Mouse (Mus musculus) hindbrain, embryonic 14.5 days (tissue): Measurements from ENCODE around the gene Tph1. TPM values are rescaled to one million over a fixed set of nuclear protein-coding genes. Genes with fewer than 3 reads are reported as not detected.

ENCODE experiments used
- ATAC-seq: fragments of 200-750 bp; cut with Nextera tagmentation; 2 replicates; pipeline ENCODE4 v1.8.0; 2017; ENCODE audit warnings: moderate number of reproducible peaks, mild to moderate bottlenecking, moderate TSS enrichment, moderate library complexity; ENCODE audit not compliant: low FRiP score
- DNase-seq: peaks from one replicate; pipeline ENCODE4 v3.0.0-alpha.2; 2015; ENCODE audit warnings: low spot score
- H3K27ac ChIP-seq: fragments of 300-500 bp; sonication (generic); 2 replicates; pipeline ENCODE4 v1.5.1; 2014; ENCODE audit warnings: mild to moderate bottlenecking, moderate library complexity
- H3K27me3 ChIP-seq: fragments of 300-500 bp; sonication (generic); 2 replicates; pipeline ENCODE4 v1.6.1; 2014; ENCODE audit warnings: mild to moderate bottlenecking, low read length, mixed read lengths; ENCODE audit not compliant: control insufficient read depth, insufficient read depth
- H3K36me3 ChIP-seq: fragments of 300-500 bp; sonication (generic); replicated peaks from 2 replicates; pipeline ENCODE4 v1.6.1; 2014; ENCODE audit not compliant: control insufficient read depth, insufficient read depth
- H3K4me1 ChIP-seq: fragments of 300-500 bp; sonication (generic); replicated peaks from 2 replicates; pipeline ENCODE4 v1.6.1; 2014; ENCODE audit warnings: antibody characterized with exemption, low read length, mixed read lengths; ENCODE audit not compliant: control insufficient read depth, insufficient read depth
- H3K4me2 ChIP-seq: fragments of 300-500 bp; sonication (generic); replicated peaks from 2 replicates; pipeline ENCODE4 v1.6.1; 2014; ENCODE audit warnings: mild to moderate bottlenecking, moderate library complexity
- H3K4me3 ChIP-seq: fragments of 300-500 bp; sonication (generic); replicated peaks from 2 replicates; pipeline ENCODE4 v1.5.1; 2014; ENCODE audit warnings: mild to moderate bottlenecking, low read length
- H3K9ac ChIP-seq: fragments of 300-500 bp; sonication (generic); 2 replicates; pipeline ENCODE4 v1.6.1; 2014
- H3K9me3 ChIP-seq: fragments of 300-500 bp; sonication (generic); 2 replicates; pipeline ENCODE4 v1.6.1; 2016; ENCODE audit warnings: low read length; ENCODE audit not compliant: control insufficient read depth
- WGBS: fragments of 180-500 bp; shearing (Covaris S2); extraction: QIAGEN DNeasy Blood & Tissue Kit; methylation state at CpG from one replicate; pipeline ENCODE4 v1.1.7; 2014; 5-methylcytosine and 5-hydroxymethylcytosine counted together
- polyA plus RNA-seq: library from polyadenylated mRNA; unstranded; fragments of >200 nt; fragmentation: Nextera tagmentation; extraction: Ambion mirVana; gene quantifications from 2 replicates; pipeline ENCODE4 v1.2.1, GENCODE M21; 2014

The Tph1 gene
- 0.19 and 0.70 TPM in 2 replicates for polyA plus RNA-seq

DNA sequence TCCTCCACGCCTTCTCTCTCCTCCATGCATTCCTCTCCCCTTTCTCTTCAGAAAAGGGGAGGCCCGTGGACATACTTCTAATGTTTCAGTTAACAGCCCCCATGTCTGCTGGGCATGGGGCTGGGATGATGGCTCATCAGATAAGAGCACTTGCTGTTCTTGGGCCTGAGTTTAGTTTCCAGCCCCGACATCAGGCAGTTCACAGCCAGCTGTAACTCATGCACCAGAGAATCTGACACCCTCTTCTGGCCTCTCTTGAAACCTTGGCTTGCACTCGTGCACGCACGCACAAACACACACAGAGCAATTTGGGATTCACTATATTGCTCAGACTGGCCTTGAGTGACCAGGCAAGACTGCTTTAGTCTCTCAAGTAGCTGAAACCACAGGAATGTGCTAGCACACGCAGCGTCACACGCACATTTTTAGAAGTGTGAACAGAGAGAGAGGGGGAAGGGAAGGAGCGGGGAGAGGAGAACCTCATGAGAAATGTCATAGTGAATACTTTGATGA lies at the start of gene Tph1:
Tph1 (minus strand) TSS at position 378 of the 513 bp plus-strand sequence.
- no peak within 1 kb of the TSS for H3K9ac ChIP-seq
- WGBS: 67% methylated on average over 10 of the region's 10 CpGs
- no peaks in the 10 kb centered on the region for H3K9me3 ChIP-seq
- peaks cover 3% of the 10 kb centered on the region; the same call in 1 of the 2 replicates for H3K4me1 ChIP-seq
- no peak within 1 kb of the TSS for H3K4me2 ChIP-seq
- DNase-seq (no peak), ATAC-seq (no peak)
- no peak within 1 kb of the TSS for H3K27ac ChIP-seq
- no peaks in the 10 kb centered on the region for H3K27me3 ChIP-seq
- H3K4me3 ChIP-seq: no peak within 1 kb of the TSS
- no peaks in the 10 kb centered on the region for H3K36me3 ChIP-seq

DNA sequence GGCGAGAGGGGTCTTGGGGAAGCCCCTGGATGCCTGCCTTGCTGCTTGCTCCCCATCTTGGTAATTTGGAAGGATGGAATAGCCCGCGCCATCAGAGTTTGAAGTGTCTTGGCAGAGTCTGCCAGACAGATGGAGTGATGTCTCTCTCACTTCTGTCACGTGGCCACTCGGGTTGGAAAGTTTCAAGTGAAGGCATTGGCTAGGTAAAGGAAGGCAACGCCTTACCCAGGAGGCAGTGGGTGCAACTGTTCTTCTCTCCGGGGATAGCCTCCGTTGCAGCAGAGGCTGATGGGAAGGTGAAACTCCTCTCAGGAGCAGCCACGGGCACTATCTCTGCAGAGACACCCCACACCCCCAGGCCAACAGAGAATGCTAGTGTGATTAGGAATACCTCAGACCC lies 48.1 kb upstream of the Tph1 start:
- no peak for ATAC-seq
- H3K9me3 ChIP-seq: no peaks in the 10 kb centered on the region
- H3K9ac ChIP-seq: no peak overlapping the region
- DNase-seq: no peak
- H3K4me2 ChIP-seq: no peak overlapping the region
- WGBS: 81% methylated on average over 9 of the region's 9 CpGs
- H3K27ac ChIP-seq: no peak overlapping the region
- H3K4me3 ChIP-seq: no peak overlapping the region
- no peaks in the 10 kb centered on the region for H3K27me3 ChIP-seq
- H3K4me1 ChIP-seq: no peaks in the 10 kb centered on the region
- H3K36me3 ChIP-seq: no peaks in the 10 kb centered on the region

DNA sequence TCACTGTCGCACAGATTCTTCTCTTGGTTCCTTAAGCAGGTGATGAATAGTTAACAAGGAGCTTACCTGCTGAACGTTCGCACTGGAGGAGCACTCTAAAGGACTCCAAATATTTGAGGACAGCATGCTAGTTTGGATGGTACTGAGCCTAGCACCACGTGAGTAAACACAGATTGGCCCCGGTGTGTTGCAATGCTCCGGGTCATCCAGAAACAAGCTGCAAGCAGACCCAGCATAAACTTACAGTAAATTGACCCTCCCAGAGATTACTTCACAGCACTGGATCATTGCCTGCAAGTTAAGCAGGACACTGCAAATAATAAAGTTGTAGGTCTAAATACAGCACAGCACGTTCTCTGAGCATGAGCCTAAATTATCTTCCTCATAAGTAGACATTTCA lies 47.2 kb upstream of the Tph1 start:
- H3K27ac ChIP-seq: no peak overlapping the region
- H3K4me3 ChIP-seq: no peak overlapping the region
- no peaks in the 10 kb centered on the region for H3K36me3 ChIP-seq
- H3K4me1 ChIP-seq: no peaks in the 10 kb centered on the region
- WGBS: 85% methylated on average over 7 of the region's 7 CpGs
- H3K9me3 ChIP-seq: no peaks in the 10 kb centered on the region
- no peaks in the 10 kb centered on the region for H3K27me3 ChIP-seq
- DNase-seq (no peak), ATAC-seq (no peak)
- H3K4me2 ChIP-seq: no peak overlapping the region
- H3K9ac ChIP-seq: no peak overlapping the region

DNA sequence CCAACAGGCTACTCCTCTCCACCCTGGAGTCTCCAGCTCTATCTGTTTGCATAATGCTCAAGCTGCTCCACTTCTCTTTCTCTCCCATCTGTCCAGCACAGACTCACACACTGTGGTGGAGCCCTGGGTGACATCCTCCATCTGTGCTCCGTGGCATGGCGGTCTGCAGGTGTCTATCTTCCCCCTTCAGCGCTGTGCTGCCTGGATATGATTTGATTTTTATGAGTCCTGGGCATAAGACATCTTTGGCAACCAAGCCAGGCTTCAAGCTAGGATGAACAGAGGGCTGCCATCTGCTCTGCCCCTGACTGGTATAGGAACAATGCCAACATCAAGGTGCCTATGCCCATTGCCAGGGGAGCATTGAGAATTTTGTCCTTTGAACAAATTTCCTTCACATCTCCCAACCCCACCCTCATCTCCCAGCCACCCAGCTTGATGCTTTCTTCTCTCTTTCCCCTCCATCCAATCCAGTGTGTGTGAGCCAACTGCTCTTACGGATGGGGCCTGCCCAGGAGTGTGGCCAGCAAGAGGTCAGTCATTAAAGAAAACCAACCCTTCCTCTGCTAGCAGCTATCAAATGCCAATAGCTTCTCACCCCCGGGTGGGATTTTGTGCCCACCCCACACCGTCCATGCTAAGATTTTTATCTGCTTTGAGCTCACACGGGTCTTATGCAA lies 46.4 kb upstream of the Tph1 start:
- Histone ChIP-seq H3K4me2 (no peak overlapping the region), H3K9me3 (no peaks in the 10 kb centered on the region), H3K27me3 (no peaks in the 10 kb centered on the region), H3K4me3 (no peak overlapping the region), H3K9ac (no peak overlapping the region), H3K36me3 (no peaks in the 10 kb centered on the region), H3K27ac (no peak overlapping the region), H3K4me1 (no peaks in the 10 kb centered on the region)
- DNase-seq: no peak
- peak; percentile 62; the same call in 1 of the 2 replicates for ATAC-seq
- 83% methylated on average over 7 of the region's 7 CpGs for WGBS

DNA sequence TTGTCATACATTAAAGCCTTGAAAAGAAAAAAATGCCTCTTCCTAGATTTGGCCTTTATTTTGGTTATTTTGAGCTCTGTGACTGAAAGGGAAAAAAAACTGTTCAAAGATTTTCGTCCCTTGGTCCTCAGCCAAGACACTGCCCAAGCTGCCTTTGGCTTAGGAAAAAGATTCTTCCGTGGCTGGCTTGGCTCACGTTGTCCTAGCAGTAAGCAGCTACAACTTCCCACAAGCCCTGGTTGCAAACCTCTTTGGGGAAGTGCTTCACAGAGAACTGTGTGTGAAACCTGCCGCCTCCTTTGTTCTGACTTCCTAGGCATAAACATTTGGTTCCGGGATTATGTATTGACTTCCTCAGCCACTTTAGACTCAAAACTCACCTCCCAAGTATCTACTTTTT lies 44.6 kb upstream of the Tph1 start:
- H3K9me3 ChIP-seq: no peaks in the 10 kb centered on the region
- H3K36me3 ChIP-seq: no peaks in the 10 kb centered on the region
- H3K27ac ChIP-seq: no peak overlapping the region
- ATAC-seq: no peak
- H3K4me2 ChIP-seq: no peak overlapping the region
- WGBS: 67% methylated on average over 5 of the region's 5 CpGs
- no peaks in the 10 kb centered on the region for H3K27me3 ChIP-seq
- H3K4me3 ChIP-seq: no peak overlapping the region
- no peak overlapping the region for H3K9ac ChIP-seq
- H3K4me1 ChIP-seq: no peaks in the 10 kb centered on the region
- DNase-seq: no peak

DNA sequence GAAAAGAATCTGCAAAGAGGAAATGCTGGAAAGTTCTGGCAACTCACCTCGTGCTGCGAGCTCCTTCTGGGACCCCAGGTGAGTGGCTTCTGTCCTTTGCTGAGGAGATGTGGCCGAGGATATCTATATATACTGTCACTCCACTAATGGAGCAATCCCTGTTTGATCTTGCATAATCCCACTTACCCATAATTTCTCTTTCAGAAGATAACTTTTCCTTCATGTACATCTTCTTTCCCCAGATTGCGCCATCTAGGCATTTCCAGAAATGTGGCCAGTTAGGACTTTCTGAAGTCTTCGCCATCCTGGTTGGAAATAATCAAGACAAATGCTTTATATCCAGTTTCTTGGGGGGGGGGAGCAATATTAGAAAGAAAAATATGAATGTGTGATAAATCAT lies 43.3 kb upstream of the Tph1 start, which contains the start of gene Saa3:
Saa3 (minus strand) TSS at position 101 of the 400 bp plus-strand sequence.
- no peak within 1 kb of the TSS for H3K4me3 ChIP-seq
- H3K9me3 ChIP-seq: no peaks in the 10 kb centered on the region
- ATAC-seq: no peak
- no peaks in the 10 kb centered on the region for H3K4me1 ChIP-seq
- no peak within 1 kb of the TSS for H3K27ac ChIP-seq
- DNase-seq: no peak
- no peak within 1 kb of the TSS for H3K4me2 ChIP-seq
- H3K27me3 ChIP-seq: no peaks in the 10 kb centered on the region
- no peaks in the 10 kb centered on the region for H3K36me3 ChIP-seq
- H3K9ac ChIP-seq: no peak within 1 kb of the TSS
- WGBS: 93% methylated on average over 5 of the region's 5 CpGs

DNA sequence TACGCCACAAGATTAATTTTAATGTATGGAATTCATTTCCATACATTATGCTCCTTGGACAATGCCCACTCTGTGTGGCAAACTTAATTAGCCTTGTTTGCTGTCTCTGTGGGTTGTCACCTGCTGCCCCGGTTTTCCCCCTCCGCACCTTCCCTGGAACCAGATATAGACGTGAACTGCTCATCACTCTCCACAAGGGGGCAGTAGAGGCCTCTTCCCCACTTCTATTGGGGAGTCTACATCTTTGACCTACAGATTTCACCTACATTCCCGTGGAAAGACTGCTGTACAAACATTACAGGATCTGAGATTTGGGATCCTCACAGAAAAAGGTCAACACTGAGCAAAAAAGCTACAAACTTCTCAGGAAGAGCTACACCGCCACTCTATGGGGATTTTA lies 42.2 kb upstream of the Tph1 start:
- Histone ChIP-seq H3K9ac (no peak overlapping the region), H3K4me1 (peaks cover 4% of the 10 kb centered on the region), H3K4me2 (no peak overlapping the region), H3K4me3 (no peak overlapping the region), H3K27ac (no peak overlapping the region), H3K36me3 (no peaks in the 10 kb centered on the region), H3K9me3 (no peaks in the 10 kb centered on the region), H3K27me3 (no peaks in the 10 kb centered on the region)
- no peak for ATAC-seq
- DNase-seq: peak; percentile 60
- WGBS: 32% methylated on average over 6 of the region's 6 CpGs

DNA sequence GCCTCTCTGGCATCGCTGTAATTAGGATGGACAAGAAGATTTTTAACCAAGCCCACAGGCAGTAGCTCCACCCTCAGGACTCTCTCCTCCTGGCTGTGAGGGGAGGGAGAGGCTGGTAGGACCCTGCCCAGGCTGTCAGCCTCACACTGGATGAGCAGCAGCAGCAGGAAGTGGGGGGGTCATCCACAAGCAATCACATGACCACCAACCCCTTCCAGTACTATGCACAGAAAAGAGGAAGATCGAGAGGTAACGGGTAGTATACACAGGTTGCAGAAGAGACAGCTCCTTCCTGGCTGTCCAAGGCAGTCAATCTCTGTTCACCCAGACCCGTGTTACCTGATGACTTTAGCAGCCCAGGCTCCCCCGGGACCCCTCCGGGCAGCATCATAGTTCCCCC lies 39.9 kb upstream of the Tph1 start:
- Histone ChIP-seq H3K4me3 (no peak overlapping the region), H3K9me3 (no peaks in the 10 kb centered on the region), H3K27me3 (no peaks in the 10 kb centered on the region), H3K4me1 (peaks cover 7% of the 10 kb centered on the region), H3K9ac (no peak overlapping the region), H3K27ac (no peak overlapping the region), H3K36me3 (0 out of 2 replicates have a peak, but pooled peaks cover 3% of the 10 kb centered on the region), H3K4me2 (no peak overlapping the region)
- ATAC-seq (no peak), DNase-seq (no peak)
- WGBS: 81% methylated on average over 6 of the region's 6 CpGs

DNA sequence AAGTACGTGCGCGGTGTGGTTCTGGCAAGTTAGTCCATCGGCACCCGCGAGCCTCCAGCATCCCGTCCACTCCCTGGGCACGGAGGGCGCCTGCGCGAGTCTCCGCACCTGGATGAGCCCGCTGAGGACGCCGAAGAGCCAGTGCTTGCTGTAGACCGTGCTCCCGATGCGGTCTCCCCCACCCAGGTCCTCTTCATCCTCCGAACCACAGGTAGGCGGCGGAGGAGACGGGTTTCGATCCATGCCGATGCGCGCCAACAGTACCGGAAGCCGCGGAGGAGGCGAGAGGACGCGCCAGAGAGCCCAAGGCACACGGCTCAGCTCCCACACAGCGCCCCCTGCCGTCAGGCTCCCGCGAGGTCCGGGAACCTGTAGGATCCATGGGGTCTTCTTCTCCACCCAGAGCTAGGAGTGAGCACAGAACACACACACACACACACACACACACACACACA lies 38.1 kb upstream of the Tph1 start, which contains the start of gene Saal1:
Saal1 (minus strand) TSS at position 291 of the 455 bp plus-strand sequence.
- peak within 1 kb of the TSS; percentile 55 for H3K4me3 ChIP-seq
- H3K36me3 ChIP-seq: peaks cover 18% of the 10 kb centered on the region
- ATAC-seq: peak; percentile 97
- H3K4me2 ChIP-seq: peak within 1 kb of the TSS; percentile 53
- peak; percentile 97 for DNase-seq
- H3K27ac ChIP-seq: peak within 1 kb of the TSS; percentile 77
- WGBS: 0% methylated on average over 37 of the region's 38 CpGs
- H3K9ac ChIP-seq: peak within 1 kb of the TSS; percentile 70
- H3K27me3 ChIP-seq: no peaks in the 10 kb centered on the region
- H3K4me1 ChIP-seq: peaks cover 7% of the 10 kb centered on the region
- no peaks in the 10 kb centered on the region for H3K9me3 ChIP-seq
